Mouse (Mus musculus): ENCODE measurements at regions not wholly inside any gene's neighbourhood (a gene's known extent, or its start where the extent isn't known, plus 50 kb on each side); places are given as distances from the start of the nearest gene placed in this dataset.

DNA sequence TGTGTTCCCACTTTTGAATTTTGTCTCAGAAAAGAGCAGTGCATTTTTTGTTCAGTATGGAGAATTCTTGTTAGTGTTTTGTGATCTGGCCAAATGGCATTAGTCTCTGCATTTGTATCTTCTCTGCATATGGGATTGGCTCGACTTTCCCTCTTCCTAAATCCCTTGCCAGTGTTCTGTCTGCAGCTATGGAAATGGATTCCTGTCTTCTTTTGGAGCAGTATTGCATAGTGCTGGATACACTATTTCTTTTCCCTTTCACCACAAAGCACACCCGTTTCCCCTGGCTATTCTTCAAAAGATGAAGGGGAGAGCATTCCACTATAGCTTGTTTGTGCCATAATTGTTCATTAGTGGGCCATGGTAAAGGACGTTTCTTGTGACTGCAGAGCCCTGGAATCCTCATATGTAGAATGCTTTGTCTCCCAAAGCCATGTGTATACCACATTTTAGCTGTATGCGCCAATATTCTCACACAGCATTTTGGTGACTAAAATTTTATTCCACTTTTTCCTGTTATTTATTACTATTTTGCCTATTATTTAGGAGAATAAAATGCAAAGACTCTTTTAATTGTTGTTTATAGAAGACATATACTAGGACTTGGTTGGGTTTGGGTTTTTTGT, 197.8 kb downstream of the Hs3st1 start:
- no peak for DNase-seq

DNA sequence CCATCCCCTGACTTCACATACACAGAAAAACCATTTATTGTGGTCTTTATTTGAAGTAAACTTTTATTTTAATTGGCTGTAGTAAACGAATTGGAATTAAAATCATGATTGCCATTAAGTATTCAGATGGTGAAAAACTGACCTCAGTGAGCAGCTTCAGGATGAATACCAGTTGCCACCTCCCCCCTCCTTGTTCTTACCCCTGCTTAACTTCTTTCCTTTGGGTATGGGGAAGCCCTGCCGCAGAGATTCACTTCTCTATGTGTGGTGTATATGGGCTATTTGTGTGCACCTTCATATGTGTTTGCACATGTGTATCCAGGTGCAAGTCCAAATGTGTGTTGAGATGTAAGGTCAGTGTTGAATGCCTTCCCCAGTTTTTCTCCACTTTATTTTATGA, 218.2 kb downstream of the Hs3st1 start:
- DNase-seq = no peak

DNA sequence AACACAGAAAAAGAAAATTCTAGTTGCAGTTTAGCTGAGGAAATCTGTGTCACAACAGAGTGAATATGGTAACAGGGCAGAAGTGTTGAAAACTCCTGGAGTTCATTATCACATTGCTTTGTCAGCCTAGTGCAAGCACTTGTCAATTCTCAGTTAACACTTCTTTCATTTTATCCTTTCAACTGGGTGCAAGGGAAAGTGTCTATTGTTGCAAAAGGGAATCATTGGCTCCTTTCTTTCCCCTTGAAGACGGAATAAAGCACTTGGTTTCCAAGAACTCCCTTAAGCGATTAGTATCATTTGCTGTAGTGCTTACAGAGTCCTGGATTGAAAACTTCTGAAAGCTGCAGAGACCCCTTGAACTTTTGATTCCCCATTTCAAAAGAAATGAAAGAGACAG, 218.9 kb downstream of the Hs3st1 start:
- no peak for DNase-seq

DNA sequence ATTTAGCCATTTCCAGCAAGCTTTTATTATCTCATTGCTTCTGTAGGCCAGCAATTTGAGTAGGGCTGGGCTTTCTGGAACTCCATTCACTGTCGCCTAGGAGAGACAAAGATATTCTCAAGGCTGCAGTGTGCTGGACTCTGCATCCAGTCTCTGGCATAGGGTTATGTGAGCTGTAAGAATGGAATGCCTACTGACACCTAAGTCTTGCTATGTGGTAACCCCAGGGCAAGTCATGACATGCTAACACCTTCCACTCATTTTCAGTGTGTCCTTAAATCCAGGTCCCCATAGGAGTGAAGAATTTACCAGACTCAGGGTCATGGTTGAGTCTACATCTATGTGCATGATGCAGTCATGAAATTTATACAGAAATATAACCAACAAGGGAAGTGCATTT, 245.0 kb downstream of the Hs3st1 start:
- no peak for DNase-seq

DNA sequence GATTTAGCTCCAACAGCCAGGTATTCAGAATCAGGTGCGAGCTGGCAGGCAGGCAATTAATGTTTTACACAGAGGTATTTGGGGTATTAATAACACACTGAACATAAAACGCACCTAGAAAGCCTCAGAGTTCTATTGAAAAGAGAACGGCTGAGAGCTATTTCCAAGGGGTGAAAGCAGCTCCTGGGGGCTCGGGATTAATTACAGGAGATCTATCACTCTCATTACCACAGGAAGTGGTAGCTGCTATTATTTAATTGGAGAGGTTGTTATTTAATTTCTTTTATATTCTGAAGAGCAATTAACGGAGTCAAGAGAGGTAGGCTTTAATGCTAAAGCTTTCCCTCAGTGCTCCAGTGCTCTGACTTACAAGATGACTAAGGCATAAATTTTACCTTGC, 272.5 kb downstream of the Hs3st1 start:
- peak; percentile 1 for DNase-seq

DNA sequence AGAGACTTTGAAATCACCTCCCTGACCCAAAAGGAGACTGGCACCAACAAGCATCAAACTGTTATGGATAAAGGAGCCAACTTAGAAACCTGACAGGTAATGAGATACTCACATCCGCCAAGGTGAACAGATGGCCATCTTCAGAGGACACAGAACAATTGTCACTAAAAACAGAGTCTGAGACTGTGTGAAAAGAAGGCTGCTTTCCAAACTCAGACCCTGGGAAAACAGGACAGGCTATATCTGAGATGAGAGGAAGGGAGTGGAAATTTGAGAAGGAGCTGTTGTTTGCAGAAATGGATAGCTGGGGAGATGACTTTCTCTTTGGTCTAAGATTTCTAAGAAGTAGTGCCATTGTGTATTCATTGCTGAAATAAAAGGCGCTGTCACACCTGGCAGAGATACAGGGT, 297.2 kb downstream of the Hs3st1 start:
- DNase-seq = no peak

DNA sequence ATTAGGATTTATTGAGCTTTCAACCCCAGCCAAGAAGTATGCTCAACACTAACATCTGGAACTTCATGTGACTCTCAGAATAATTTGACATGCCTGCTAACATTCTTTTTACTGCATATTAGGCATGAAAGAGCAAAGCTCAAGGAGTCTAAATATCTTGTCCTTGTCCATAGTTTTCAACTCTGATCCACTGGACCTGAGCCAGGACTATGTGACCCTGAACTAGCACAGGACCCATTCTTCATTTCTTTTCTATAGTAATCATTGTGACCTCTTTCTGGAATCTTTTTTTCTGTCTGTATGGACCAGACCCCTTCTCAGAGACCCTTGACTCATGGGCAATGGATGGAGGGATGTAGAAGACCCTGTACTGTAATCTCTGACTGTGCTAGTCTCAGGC, 301.6 kb downstream of the Hs3st1 start:
- DNase-seq = no peak

DNA sequence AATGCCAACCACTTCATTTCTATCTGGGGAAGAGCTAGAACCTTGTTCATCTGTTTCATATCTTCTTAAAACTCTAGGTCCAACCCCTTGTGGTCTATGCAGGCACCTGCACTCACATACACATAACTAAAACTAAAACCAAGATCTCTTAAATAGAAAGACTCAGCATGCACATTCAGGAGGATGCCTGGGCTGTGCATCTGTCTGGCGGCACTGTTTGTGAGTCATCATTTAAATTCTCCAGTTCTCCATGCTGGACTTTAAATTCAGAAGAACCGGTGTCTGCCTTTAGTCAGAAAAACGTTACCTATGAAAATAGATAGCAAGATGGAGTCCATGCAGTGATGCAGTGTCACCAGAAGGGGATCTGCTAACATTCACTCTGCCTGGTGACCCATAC, 314.5 kb downstream of the Hs3st1 start:
- DNase-seq = no peak

DNA sequence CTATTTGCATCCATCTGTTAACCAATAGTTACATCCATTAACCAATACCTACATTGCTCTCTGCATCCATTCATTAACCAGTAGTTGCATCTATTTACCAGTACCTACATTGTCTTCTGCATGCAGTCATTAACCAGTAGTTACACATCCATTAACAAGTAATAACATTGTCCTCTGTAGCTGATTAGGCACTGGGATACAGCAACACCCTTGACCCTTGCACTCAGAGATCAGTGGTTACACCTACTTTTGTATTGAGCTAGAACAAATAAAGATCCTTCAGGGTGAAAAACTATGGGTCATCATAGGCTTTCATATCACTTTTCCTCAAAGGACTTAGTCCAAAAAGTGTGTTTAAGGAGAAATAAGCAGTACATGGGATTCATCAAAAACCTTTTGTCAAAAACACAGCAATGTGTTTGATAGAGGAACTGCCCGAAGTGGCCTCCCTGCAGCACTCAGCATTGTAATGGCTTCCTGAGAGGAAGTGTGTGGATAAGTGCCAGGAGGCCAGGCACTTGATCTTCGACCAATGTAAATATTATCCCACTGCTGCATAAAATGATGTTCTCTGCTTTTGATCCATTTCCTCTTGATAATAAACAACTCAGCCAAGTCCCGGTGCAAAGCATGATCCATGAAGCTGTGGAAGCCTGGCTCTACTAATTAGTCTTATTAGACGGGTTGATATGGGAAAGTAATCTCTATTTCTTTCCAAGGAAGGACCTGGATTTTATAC, 317.6 kb downstream of the Hs3st1 start:
- peak; percentile 42 for DNase-seq

DNA sequence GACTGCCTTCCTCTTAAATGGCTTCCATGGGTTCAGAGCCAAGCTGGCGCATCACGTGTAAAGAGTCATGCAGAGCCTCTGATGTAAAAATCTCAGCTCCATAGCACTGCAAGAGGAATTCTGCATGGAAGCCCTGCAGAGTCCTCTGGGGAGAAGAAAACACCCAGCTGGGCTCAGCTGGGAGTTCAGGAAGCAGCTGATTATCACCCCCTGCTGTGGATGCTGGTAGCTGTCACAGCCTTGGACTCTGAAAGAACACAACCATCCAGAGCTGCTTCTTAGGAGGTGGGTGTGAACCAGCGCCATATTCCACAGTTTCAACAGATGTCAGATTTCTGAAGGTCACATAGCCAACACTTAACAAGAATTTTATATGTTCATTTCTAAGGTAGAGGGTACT, 329.2 kb downstream of the Hs3st1 start:
- DNase-seq = no peak

DNA sequence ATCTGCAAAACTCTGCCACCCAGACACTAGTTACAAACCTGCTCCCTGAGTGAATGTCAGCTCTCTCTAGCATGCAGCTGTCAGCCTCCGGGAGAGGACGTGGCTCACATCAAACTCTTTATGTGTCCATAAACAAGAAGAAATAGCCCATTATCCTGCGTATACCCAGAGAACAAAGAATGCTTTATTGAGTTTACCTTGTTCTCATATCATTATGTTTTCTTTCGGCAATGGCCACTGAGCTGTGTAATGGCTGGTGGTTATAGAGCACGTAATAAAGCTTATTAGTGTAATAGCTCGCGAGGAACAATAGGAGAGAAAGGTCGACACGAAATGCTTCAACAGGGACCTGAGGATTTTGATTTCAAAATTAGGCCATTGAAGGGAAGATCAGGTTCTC, 331.6 kb downstream of the Hs3st1 start:
- DNase-seq = no peak

DNA sequence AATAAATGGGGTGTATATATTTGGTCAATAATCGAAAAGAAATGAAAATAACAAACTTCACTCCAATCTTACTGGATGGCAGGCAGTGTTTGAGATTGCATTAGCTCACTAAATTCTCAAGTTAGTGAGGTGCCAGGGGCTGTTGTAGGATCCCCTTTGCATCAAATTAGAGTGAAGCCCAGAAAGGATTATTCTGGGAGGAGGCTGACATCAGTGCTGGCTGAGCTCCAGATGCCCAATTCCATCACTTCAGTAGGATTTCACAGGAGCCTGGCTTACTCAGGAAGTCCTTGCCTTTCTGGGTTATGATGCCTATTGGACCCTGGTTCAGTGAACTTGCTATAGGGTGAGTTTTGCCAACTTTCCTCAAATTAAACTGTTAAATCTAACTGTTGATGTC, 336.5 kb downstream of the Hs3st1 start:
- no peak for DNase-seq

DNA sequence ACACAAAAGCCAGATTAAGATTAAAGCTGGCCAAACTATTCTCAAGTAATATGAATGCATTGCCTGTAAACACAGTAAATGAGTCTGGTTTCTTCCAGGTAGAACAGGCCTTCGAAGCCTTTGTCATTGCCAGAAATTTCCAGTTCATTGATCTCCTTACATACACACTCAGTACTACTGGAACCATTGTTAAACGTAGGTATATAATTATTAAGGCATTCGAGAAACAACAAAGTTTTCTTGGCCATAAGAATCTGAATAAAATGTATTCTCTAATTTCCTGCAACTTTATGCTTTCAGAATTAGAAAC, 337.5 kb downstream of the Hs3st1 start:
- no peak for DNase-seq

DNA sequence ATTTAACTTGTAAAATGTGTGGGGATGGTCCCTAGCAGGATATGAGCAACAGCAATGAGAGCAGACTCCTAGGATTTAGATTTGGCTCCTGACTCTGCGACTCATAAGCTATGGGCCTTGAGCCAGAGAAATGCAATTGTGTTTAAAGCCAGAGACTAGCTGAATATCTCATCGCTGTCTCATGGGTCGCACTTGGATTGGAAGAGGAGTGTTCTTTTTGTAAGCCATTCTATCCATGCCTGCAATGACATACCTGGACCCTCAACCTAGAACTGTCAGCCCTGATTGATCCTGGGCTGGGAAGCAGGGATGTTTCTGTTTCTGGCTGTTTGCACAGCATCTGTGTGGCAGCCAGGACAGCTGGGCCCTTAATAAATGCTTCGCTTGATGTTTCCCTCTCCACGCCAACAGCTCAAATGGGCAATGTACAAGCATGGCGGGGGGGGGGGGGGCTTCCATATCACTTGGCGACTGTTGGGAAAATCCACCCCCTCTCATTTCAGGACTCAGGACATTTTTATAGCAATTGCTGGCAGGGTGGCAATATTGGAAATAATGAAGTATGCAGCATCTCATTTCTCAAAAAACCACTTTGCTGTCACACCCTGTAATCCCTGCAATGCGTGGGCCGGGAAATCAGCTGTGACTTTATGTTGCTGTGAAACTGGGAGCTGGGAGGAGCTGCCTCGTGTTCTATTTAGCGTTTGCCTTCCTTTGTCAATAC, 338.0 kb downstream of the Hs3st1 start:
- no peak for DNase-seq

DNA sequence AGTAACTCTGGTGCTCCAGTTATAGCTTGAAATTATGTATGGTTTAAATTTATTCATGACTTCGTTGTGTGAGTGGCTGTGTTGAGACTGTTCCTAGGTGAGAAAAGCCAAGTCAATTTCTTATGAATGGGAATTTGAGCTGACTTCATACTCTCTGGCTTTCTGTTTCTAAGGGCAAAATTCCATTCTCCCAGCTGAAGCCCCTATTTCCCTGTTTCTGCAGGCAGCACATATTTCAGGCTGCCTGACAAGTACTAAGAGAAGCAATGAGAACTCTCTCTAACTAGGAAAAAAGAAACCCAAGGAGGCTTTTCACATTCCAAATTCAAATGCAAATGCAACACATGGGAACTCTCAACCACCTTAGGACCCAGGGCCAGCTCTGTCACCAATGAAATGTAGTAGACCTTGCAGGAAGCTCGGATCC, 338.7 kb downstream of the Hs3st1 start:
- no peak for DNase-seq

DNA sequence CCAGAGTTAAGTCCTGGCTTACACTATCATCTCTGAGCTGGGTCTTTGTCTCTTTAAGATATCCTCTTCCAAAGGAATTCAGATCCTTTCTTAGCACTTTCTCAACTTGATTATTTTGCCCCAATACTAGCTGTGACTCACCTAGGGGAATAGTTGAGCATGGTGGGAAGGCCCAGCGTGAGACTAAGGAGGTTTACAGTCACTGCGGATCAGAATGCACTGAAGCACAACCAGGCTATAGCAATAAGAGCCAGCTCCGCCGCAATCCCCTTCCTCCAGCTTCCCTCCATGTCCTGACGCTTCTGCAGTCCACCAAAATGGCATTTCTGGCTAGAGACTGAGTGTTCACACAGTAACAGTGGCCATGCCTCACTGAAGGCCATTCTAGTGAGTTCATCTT, 342.5 kb downstream of the Hs3st1 start:
- no peak for DNase-seq

DNA sequence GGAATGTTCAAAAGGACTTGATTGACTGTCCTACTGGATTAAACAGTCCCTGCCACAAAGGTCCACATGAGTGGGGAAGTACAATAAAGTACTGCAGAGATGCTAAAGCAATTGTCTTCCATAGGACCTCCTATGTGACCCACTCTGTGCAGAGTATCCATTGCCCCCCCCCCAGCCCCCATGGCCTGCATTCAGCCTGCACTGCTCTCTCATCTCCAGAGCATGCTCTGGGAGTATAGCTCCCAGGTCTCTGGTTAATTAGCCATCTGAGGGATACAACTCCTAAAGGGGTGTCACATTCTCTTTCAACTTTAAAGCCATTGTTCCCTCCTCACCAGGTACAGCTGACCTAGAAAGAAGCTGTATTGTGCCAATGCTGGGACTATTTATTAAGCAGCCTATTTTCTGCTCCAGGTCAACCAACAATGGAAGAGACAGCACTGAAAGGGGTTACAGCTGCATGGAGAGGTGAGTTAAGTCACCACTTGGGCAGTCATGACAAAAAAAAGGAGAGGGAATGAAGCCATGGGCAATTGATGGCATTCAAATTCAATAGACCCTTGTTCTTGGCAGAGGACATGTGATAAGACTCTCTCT, 364.8 kb downstream of the Hs3st1 start:
- no peak for DNase-seq

DNA sequence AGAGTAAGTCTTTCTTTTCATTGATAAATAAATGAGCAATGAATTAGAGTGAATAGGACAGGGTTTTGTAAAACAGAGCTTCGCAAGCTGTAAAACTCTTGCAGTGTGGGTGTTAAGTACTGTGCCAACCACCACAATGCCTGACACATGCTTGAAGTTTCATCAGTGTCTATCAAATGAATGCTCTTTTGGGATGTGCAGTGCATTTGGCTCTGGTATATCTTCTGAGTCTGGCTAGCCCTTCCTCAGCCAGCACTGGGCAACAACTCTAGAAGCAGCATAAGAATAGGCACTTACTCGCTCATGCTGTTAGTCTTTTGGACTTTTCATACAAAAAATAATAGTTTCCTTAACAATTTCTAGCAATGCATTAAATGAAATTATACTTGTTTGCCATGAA, 370.9 kb downstream of the Hs3st1 start:
- DNase-seq = no peak

DNA sequence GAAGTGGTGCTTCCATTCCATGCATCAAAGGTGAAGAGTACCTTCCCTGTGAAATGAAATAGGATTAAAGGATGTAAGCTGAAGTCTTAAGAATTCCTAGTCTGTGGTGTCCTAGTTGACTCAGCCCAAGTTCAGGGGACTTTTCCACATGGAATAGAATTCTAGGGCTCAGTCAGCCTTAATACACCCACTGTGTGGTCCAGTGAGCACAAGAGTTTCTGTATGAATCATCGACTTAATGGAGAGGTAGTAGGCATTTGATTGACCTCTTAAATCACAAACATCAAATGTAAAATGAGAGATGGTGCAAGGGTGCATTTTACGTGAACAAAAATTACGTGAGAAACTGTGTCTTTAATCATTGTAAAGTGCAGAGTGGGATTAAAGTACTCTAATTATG, 381.1 kb downstream of the Hs3st1 start:
- DNase-seq = no peak

DNA sequence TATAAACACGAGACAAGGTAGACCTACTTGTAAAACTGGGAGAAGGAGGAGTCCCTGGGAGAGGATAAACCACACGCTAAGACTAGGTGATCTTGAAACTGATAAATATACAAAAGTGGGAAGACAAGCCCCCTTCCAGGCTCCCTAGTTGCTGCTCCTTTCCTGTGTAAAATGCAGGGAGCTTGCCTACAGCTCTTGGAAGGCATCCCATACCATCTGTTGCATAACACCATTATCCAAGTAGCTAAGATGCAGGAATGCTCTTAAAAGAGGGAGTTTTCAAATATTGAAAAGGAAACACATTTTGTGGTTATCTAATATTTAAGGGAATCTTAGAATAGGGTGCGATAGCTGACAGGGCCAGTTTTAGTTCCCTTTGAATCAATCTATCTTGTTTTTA, 406.6 kb downstream of the Hs3st1 start:
- DNase-seq = no peak

DNA sequence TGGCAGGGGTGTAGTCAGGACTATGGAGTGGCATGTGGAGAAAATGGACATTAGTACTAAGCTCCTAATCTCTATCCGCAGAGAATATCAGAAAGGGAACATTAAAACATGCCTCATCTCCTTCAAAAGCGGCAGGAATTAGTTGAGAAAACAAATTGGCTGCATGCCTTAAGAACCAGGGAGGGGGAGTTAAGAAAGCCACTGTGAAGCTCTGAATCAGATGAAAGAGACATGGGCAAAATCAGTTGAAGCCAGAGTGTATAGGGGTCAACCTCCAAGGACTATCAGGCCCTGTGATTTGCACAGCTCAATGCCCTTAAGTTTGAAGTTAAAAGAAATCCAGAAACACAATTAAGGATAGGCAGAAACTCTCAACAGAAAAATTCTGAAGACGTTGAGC, 408.3 kb downstream of the Hs3st1 start:
- no peak for DNase-seq

DNA sequence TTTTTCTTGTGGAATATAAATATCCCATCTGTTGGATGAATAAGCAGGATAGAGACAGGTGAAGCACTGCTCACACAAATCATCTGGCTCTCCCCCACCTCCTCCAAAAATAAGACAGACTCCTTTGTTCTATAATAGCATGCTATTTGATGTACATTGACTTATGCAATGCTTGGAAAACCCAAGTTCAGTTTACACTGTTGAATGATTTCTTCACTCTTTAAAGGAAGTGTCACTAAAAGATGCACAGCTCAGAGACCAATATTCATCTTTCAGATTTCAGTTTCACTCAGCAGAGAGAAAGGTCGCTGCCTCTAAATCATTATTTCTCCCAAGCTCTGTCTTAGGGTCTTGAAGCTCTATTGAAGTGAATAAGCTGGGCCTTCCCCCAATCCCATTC, 417.4 kb downstream of the Hs3st1 start:
- DNase-seq = no peak

DNA sequence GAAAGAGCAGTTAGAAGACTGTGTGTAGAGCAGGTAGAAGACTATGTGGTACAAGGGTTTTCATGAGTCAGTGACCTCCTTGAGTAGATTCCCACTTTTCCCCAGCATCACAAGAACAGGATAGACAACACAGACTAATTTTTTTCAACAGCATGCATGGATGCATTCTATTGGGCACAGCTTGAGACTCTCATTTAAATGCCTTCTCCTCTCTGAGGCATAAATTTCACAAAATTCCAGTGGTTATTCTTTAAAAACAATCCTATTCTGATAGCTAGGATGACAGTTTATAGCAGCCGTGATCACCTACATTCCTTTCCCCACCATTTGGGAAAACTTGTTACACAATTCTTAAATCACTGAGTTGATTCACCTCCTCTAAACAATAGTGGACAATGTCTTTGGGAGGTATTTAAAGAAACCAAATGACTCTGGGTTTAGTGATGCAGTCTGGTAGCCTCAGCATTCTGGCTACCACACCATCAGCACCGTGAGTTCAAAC, 418.7 kb downstream of the Hs3st1 start:
- no peak for DNase-seq

DNA sequence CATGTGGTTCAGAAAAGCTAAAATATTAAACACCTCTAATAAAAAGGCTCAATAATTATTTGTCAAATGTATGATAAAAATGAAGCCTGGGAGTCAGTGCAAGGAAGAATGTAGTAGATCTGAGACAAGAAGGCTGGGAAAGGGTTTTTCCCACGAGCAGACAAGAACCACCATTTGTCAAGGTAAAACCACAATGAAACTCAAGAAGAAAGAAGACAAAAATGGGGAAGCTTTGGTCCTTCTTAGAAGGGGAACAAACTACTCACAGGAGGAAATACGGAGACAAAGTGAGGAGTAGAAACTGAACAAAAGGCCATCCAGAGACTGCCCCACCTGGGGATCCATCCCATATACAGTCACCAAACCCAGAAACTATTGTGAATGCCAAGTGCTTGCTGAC, 420.0 kb downstream of the Hs3st1 start:
- DNase-seq = no peak

Measured in kidney, adult 9 months (tissue).